Mouse (Mus musculus): Measurements from ENCODE around the gene Nudt2.

GRCm38 (mm10) chr4:41480254-41480653 is 15.3 kb downstream of the Nudt2 start:
- no peak for TF ChIP-seq CTCF (conservative IDR thresholded peaks at IDR 0.05; ENCODE audit: low read length)
- no peak for TF ChIP-seq NANOG (IDR thresholded peaks at IDR 0.05; ENCODE audit: borderline replicate concordance, low read length)
- TF ChIP-seq POU5F1 (IDR thresholded peaks at IDR 0.05; ENCODE audit: borderline replicate concordance, low read length): no peak
